Mouse (Mus musculus): ENCODE measurements at regions not wholly inside any gene's neighbourhood (a gene's known extent, or its start where the extent isn't known, plus 50 kb on each side); places are given as distances from the start of the nearest gene placed in this dataset.
A peak's percentile ranks its signal among the peaks of the same experiment; 100 is the strongest.

- Histone ChIP-seq H3K4me3 (ENCODE audit: low read depth, low read length) (peak overlapping the region; percentile 27), H3K36me3 (ENCODE audit: control insufficient read depth, insufficient read depth, low read length) (no peaks in the 10 kb centered on the region), H3K9ac (replicated peaks; ENCODE audit: low read depth, low read length) (peak overlapping the region; percentile 33; the same call in 1 of the 2 replicates), H3K27ac (ENCODE audit: low read length) (peak overlapping the region; percentile 80), H3K9me3 (ENCODE audit: control insufficient read depth, low read depth, low read length) (no peaks in the 10 kb centered on the region), H3K27me3 (ENCODE audit: control insufficient read depth, insufficient read depth, low read length) (no peaks in the 10 kb centered on the region), H3K4me2 (replicated peaks; ENCODE audit: low read depth, low read length) (peak overlapping the region; percentile 60), H3K4me1 (ENCODE audit: control insufficient read depth, insufficient read depth, low read length) (peaks cover 32% of the 10 kb centered on the region)
- 5% methylated on average over 24 of the region's 24 CpGs for WGBS
- ATAC-seq (ENCODE audit: insufficient number of reproducible peaks, insufficient read depth, low FRiP score, low read depth), result peak; percentile 54; the same call in 1 of the 2 replicates
These were observed 195.2 kb downstream of the Enc1 start for GRCm38 (mm10) chr13:97435865-97436718.

DNA sequence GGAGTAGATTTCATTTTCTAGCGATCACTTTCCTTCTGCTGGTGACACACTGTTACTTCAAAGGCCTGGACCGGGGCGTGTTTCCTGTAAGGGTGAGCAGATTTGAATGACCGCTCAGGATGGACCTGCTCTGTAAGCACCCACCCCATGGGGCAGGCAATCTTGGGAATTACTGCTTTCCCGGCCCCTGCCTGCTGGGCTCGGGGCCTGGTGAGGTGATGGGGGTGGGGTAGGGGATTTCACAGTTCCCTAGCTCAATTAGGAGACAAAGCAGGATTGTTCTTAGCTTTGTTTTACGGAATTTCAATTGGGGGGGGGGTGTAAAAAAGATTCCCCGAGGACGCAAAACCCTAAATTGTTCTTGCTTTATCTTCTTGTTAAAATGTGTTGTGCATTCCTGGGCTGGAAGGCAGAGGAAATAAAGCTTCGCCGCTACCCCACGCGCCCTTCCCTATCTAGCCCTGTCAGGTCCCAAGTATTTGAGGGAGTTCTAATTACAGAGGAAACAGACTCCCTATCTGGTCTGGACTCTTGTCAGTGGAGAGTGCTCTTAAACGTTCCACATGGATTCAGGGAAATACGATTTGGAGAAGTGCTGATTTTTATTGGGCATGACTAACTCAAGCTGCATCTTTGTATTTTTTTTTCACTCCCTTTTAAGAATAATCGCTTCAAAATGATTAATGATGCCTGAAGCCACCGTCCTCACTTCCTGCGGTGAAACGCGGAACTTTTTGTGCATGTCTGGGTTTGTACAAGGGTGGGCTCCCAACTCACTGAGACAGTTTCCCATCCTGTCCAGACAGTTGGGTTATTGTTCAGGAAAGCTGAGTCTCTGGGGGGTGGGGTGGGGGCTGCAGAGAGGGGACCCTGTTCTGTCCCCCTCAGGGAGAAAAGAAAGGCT is 194.3 kb downstream of the Enc1 start:
- peak; percentile 42; the same call in 1 of the 2 replicates for ATAC-seq (ENCODE audit: insufficient number of reproducible peaks, insufficient read depth, low FRiP score, low read depth)
- Histone ChIP-seq H3K9ac (replicated peaks; ENCODE audit: low read depth, low read length) (peak overlapping the region; percentile 33; the same call in 1 of the 2 replicates), H3K27me3 (ENCODE audit: control insufficient read depth, insufficient read depth, low read length) (no peaks in the 10 kb centered on the region), H3K4me2 (replicated peaks; ENCODE audit: low read depth, low read length) (peak overlapping the region; percentile 60), H3K27ac (ENCODE audit: low read length) (peak overlapping the region; percentile 80), H3K36me3 (ENCODE audit: control insufficient read depth, insufficient read depth, low read length) (no peaks in the 10 kb centered on the region), H3K4me1 (ENCODE audit: control insufficient read depth, insufficient read depth, low read length) (peaks cover 32% of the 10 kb centered on the region), H3K9me3 (ENCODE audit: control insufficient read depth, low read depth, low read length) (no peaks in the 10 kb centered on the region), H3K4me3 (ENCODE audit: low read depth, low read length) (peak overlapping the region; percentile 27; the same call in 1 of the 2 replicates)
- 10% methylated on average over 20 of the region's 20 CpGs for WGBS

- Histone ChIP-seq H3K4me3 (ENCODE audit: low read depth, low read length) (no peak overlapping the region), H3K9ac (replicated peaks; ENCODE audit: low read depth, low read length) (no peak overlapping the region), H3K27ac (ENCODE audit: low read length) (no peak overlapping the region), H3K36me3 (ENCODE audit: control insufficient read depth, insufficient read depth, low read length) (no peaks in the 10 kb centered on the region), H3K27me3 (ENCODE audit: control insufficient read depth, insufficient read depth, low read length) (no peaks in the 10 kb centered on the region), H3K4me2 (replicated peaks; ENCODE audit: low read depth, low read length) (no peak overlapping the region), H3K4me1 (ENCODE audit: control insufficient read depth, insufficient read depth, low read length) (peaks cover 24% of the 10 kb centered on the region), H3K9me3 (ENCODE audit: control insufficient read depth, low read depth, low read length) (no peaks in the 10 kb centered on the region)
- no peak for ATAC-seq (ENCODE audit: insufficient number of reproducible peaks, insufficient read depth, low FRiP score, low read depth)
- 73% methylated on average over 7 of the region's 7 CpGs for WGBS
These were observed 193.3 kb downstream of the Enc1 start for GRCm38 (mm10) chr13:97434167-97434566.

GRCm38 (mm10) chr13:97432627-97433026 is 191.7 kb downstream of the Enc1 start:
- ATAC-seq (ENCODE audit: insufficient number of reproducible peaks, insufficient read depth, low FRiP score, low read depth), result no peak
- Histone ChIP-seq H3K27ac (ENCODE audit: low read length) (no peak overlapping the region), H3K4me2 (replicated peaks; ENCODE audit: low read depth, low read length) (no peak overlapping the region), H3K9me3 (ENCODE audit: control insufficient read depth, low read depth, low read length) (no peaks in the 10 kb centered on the region), H3K27me3 (ENCODE audit: control insufficient read depth, insufficient read depth, low read length) (no peaks in the 10 kb centered on the region), H3K36me3 (ENCODE audit: control insufficient read depth, insufficient read depth, low read length) (no peaks in the 10 kb centered on the region), H3K4me1 (ENCODE audit: control insufficient read depth, insufficient read depth, low read length) (peaks cover 16% of the 10 kb centered on the region), H3K4me3 (ENCODE audit: low read depth, low read length) (no peak overlapping the region), H3K9ac (replicated peaks; ENCODE audit: low read depth, low read length) (no peak overlapping the region)
- 47% methylated on average over 4 of the region's 4 CpGs for WGBS

- ATAC-seq (ENCODE audit: insufficient number of reproducible peaks, insufficient read depth, low FRiP score, low read depth), result no peak
- Histone ChIP-seq H3K4me2 (replicated peaks; ENCODE audit: low read depth, low read length) (no peak overlapping the region), H3K36me3 (ENCODE audit: control insufficient read depth, insufficient read depth, low read length) (no peaks in the 10 kb centered on the region), H3K9ac (replicated peaks; ENCODE audit: low read depth, low read length) (no peak overlapping the region), H3K27ac (ENCODE audit: low read length) (no peak overlapping the region), H3K4me1 (ENCODE audit: control insufficient read depth, insufficient read depth, low read length) (peaks cover 5% of the 10 kb centered on the region), H3K4me3 (ENCODE audit: low read depth, low read length) (no peak overlapping the region), H3K27me3 (ENCODE audit: control insufficient read depth, insufficient read depth, low read length) (no peaks in the 10 kb centered on the region), H3K9me3 (ENCODE audit: control insufficient read depth, low read depth, low read length) (no peaks in the 10 kb centered on the region)
- 59% methylated on average over 2 of the region's 2 CpGs for WGBS
These were observed 190.0 kb downstream of the Enc1 start for GRCm38 (mm10) chr13:97430885-97431284.

GRCm38 (mm10) chr13:97428163-97428562 is 187.3 kb downstream of the Enc1 start:
- H3K4me1 ChIP-seq (ENCODE audit: control insufficient read depth, insufficient read depth, low read length), result peaks cover 8% of the 10 kb centered on the region; the same call in 1 of the 2 replicates
- no peaks in the 10 kb centered on the region for H3K36me3 ChIP-seq (ENCODE audit: control insufficient read depth, insufficient read depth, low read length)
- H3K4me3 ChIP-seq (ENCODE audit: low read depth, low read length), result no peak overlapping the region
- ATAC-seq (ENCODE audit: insufficient number of reproducible peaks, insufficient read depth, low FRiP score, low read depth), result no peak
- H3K27ac ChIP-seq (ENCODE audit: low read length), result no peak overlapping the region
- no peak overlapping the region for H3K9ac ChIP-seq (replicated peaks; ENCODE audit: low read depth, low read length)
- H3K9me3 ChIP-seq (ENCODE audit: control insufficient read depth, low read depth, low read length), result no peaks in the 10 kb centered on the region
- no peak overlapping the region for H3K4me2 ChIP-seq (replicated peaks; ENCODE audit: low read depth, low read length)
- no peaks in the 10 kb centered on the region for H3K27me3 ChIP-seq (ENCODE audit: control insufficient read depth, insufficient read depth, low read length)
- WGBS, result 64% methylated on average over 6 of the region's 6 CpGs

GRCm38 (mm10) chr13:97427537-97427936 is 186.6 kb downstream of the Enc1 start:
- ATAC-seq (ENCODE audit: insufficient number of reproducible peaks, insufficient read depth, low FRiP score, low read depth), result no peak
- no peaks in the 10 kb centered on the region for H3K27me3 ChIP-seq (ENCODE audit: control insufficient read depth, insufficient read depth, low read length)
- no peak overlapping the region for H3K4me3 ChIP-seq (ENCODE audit: low read depth, low read length)
- H3K27ac ChIP-seq (ENCODE audit: low read length), result no peak overlapping the region
- H3K9ac ChIP-seq (replicated peaks; ENCODE audit: low read depth, low read length), result no peak overlapping the region
- no peaks in the 10 kb centered on the region for H3K36me3 ChIP-seq (ENCODE audit: control insufficient read depth, insufficient read depth, low read length)
- WGBS, result 58% methylated on average over 4 of the region's 4 CpGs
- H3K9me3 ChIP-seq (ENCODE audit: control insufficient read depth, low read depth, low read length), result no peaks in the 10 kb centered on the region
- no peak overlapping the region for H3K4me2 ChIP-seq (replicated peaks; ENCODE audit: low read depth, low read length)
- peaks cover 8% of the 10 kb centered on the region; the same call in 1 of the 2 replicates for H3K4me1 ChIP-seq (ENCODE audit: control insufficient read depth, insufficient read depth, low read length)

GRCm38 (mm10) chr13:97425731-97426130 is 184.8 kb downstream of the Enc1 start:
- Histone ChIP-seq H3K27me3 (ENCODE audit: control insufficient read depth, insufficient read depth, low read length) (no peaks in the 10 kb centered on the region), H3K4me3 (ENCODE audit: low read depth, low read length) (no peak overlapping the region), H3K9ac (replicated peaks; ENCODE audit: low read depth, low read length) (no peak overlapping the region), H3K36me3 (ENCODE audit: control insufficient read depth, insufficient read depth, low read length) (no peaks in the 10 kb centered on the region), H3K4me2 (replicated peaks; ENCODE audit: low read depth, low read length) (no peak overlapping the region), H3K4me1 (ENCODE audit: control insufficient read depth, insufficient read depth, low read length) (peaks cover 8% of the 10 kb centered on the region; the same call in 1 of the 2 replicates), H3K27ac (ENCODE audit: low read length) (no peak overlapping the region), H3K9me3 (ENCODE audit: control insufficient read depth, low read depth, low read length) (no peaks in the 10 kb centered on the region)
- no peak for ATAC-seq (ENCODE audit: insufficient number of reproducible peaks, insufficient read depth, low FRiP score, low read depth)
- 88% methylated on average over 9 of the region's 9 CpGs for WGBS
